Mouse (Mus musculus): ENCODE data around the gene Spred3. TPM values are rescaled to one million over a fixed set of nuclear protein-coding genes. Genes with fewer than 3 reads are reported as not detected.
"Not testable (repeated sequence)": the region's sequence is repeated elsewhere in the genome, so short reads cannot be mapped to it uniquely, and the experiment has no call there.

Spred3 gene
- polyA plus RNA-seq, 2 experiments = 0.08 to 0.38 TPM

GRCm38 (mm10) chr7:29148771-29149170, 21.4 kb downstream of the Spred3 start:
- 65% methylated on average over 15 of the region's 15 CpGs for WGBS (ENCODE audit: insufficient replicate concordance)
- ATAC-seq (ENCODE audit: insufficient read depth) (no peak), DNase-seq (ENCODE audit: low read depth in 3 of 3, low spot score in 3 of 3) (no peak)
- H3K4me1 ChIP-seq (replicated peaks; ENCODE audit: control insufficient read depth in 2 of 2, insufficient read depth in 2 of 2, low read length in 1 of 2) = no peaks in the 10 kb centered on the region
- H3K4me3 ChIP-seq (ENCODE audit: insufficient read depth in 1 of 2, low read depth in 2 of 2, low read length in 2 of 2) = no peak overlapping the region
- H3K36me3 ChIP-seq (replicated peaks; ENCODE audit: control insufficient read depth, insufficient read depth, low read depth) = no peaks in the 10 kb centered on the region
- no peaks in the 10 kb centered on the region for H3K27me3 ChIP-seq (ENCODE audit: control insufficient read depth, insufficient read depth, low read length)
- no peak overlapping the region for H3K9ac ChIP-seq (replicated peaks)
- TF ChIP-seq CTCF (IDR thresholded peaks at IDR 0.05; ENCODE audit: low read depth) (no peak), EP300 (IDR thresholded peaks at IDR 0.05; ENCODE audit: low read depth) (no peak)
- no peak overlapping the region for H3K4me2 ChIP-seq (ENCODE audit: low read depth)
- H3K27ac ChIP-seq = no peak overlapping the region
- H3K9me3 ChIP-seq (ENCODE audit: control insufficient read depth, low read length) = no peaks in the 10 kb centered on the region

- TF ChIP-seq CTCF (IDR thresholded peaks at IDR 0.05; ENCODE audit: low read depth) = no peak
- no peak for TF ChIP-seq EP300 (IDR thresholded peaks at IDR 0.05; ENCODE audit: low read depth)
- Histone ChIP-seq H3K9me3 (ENCODE audit: control insufficient read depth, low read length) (no peaks in the 10 kb centered on the region), H3K27ac (no peak overlapping the region), H3K4me2 (ENCODE audit: low read depth) (no peak overlapping the region), H3K27me3 (ENCODE audit: control insufficient read depth, insufficient read depth, low read length) (no peaks in the 10 kb centered on the region), H3K4me3 (ENCODE audit: insufficient read depth in 1 of 2, low read depth in 2 of 2, low read length in 2 of 2) (no peak overlapping the region), H3K4me1 (replicated peaks; ENCODE audit: control insufficient read depth in 2 of 2, insufficient read depth in 2 of 2, low read length in 1 of 2) (no peaks in the 10 kb centered on the region), H3K36me3 (replicated peaks; ENCODE audit: control insufficient read depth, insufficient read depth, low read depth) (no peaks in the 10 kb centered on the region), H3K9ac (replicated peaks) (no peak overlapping the region)
- no peak for ATAC-seq (ENCODE audit: insufficient read depth)
- DNase-seq (ENCODE audit: low read depth in 3 of 3, low spot score in 3 of 3) = no peak
- WGBS (ENCODE audit: insufficient replicate concordance) = 64% methylated on average over 7 of the region's 7 CpGs
Observed at GRCm38 (mm10) chr7:29146625-29147367, 23.4 kb downstream of the Spred3 start.

DNA sequence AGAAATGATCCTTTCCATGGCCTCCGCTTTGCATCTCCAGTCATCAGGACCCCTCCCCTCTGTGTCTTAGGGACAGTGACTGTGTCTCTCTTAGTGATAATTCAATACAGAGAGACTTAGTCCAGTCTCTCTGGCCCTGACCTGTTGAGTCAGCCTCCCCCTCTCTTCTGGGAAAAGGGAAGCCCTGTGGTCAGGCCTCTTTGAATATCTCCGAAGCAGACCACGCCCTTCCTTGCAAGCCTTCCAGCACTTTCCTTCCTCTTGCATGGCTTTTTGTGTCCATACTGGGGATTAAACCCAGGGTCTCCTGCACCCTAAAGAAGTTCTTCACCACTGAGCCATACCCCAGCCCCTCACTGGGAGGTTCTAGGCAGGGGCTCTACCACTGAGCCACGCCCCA, 26.2 kb downstream of the Spred3 start:
- DNase-seq (ENCODE audit: low read depth in 3 of 3, low spot score in 3 of 3) (no peak), ATAC-seq (ENCODE audit: insufficient read depth) (no peak)
- Histone ChIP-seq H3K27me3 (ENCODE audit: control insufficient read depth, insufficient read depth, low read length) (no peaks in the 10 kb centered on the region), H3K36me3 (replicated peaks; ENCODE audit: control insufficient read depth, insufficient read depth, low read depth) (no peaks in the 10 kb centered on the region), H3K4me2 (ENCODE audit: low read depth) (no peak overlapping the region), H3K4me3 (ENCODE audit: insufficient read depth in 1 of 2, low read depth in 2 of 2, low read length in 2 of 2) (no peak overlapping the region), H3K27ac (no peak overlapping the region), H3K9me3 (ENCODE audit: control insufficient read depth, low read length) (no peaks in the 10 kb centered on the region), H3K9ac (replicated peaks) (no peak overlapping the region), H3K4me1 (replicated peaks; ENCODE audit: control insufficient read depth in 2 of 2, insufficient read depth in 2 of 2, low read length in 1 of 2) (no peaks in the 10 kb centered on the region)
- WGBS (ENCODE audit: insufficient replicate concordance) = 48% methylated on average over 4 of the region's 4 CpGs
- TF ChIP-seq EP300 (IDR thresholded peaks at IDR 0.05; ENCODE audit: low read depth) (no peak), CTCF (IDR thresholded peaks at IDR 0.05; ENCODE audit: low read depth) (no peak)

DNA sequence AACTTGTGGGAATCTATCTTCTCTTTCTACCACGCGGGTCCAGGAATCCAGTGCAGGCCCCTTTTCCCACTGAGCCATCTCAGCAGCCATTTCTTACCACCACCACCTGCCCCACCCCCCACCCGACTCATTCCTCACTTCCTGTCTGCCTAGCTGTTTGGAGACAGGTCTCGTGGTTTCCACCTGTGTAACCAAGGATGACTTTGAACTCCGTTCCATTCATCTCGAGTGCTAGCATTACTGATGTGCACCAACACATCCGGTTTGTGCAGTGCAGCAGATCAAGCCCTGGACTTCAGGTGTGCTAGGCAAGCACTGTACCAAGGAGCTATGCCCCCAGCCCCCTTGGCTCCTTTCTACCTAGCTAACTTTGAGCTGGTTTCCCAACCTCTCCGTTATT, 28.8 kb downstream of the Spred3 start:
- no peaks in the 10 kb centered on the region for H3K9me3 ChIP-seq (ENCODE audit: control insufficient read depth, low read length)
- H3K27me3 ChIP-seq (ENCODE audit: control insufficient read depth, insufficient read depth, low read length) = no peaks in the 10 kb centered on the region
- H3K4me2 ChIP-seq (ENCODE audit: low read depth) = no peak overlapping the region
- ATAC-seq (ENCODE audit: insufficient read depth) (no peak), DNase-seq (ENCODE audit: low read depth in 3 of 3, low spot score in 3 of 3) (no peak)
- no peaks in the 10 kb centered on the region for H3K4me1 ChIP-seq (replicated peaks; ENCODE audit: control insufficient read depth in 2 of 2, insufficient read depth in 2 of 2, low read length in 1 of 2)
- H3K9ac ChIP-seq (replicated peaks) = no peak overlapping the region
- H3K27ac ChIP-seq = no peak overlapping the region
- TF ChIP-seq EP300 (IDR thresholded peaks at IDR 0.05; ENCODE audit: low read depth) (no peak), CTCF (IDR thresholded peaks at IDR 0.05; ENCODE audit: low read depth) (no peak)
- H3K36me3 ChIP-seq (replicated peaks; ENCODE audit: control insufficient read depth, insufficient read depth, low read depth) = no peaks in the 10 kb centered on the region
- H3K4me3 ChIP-seq (ENCODE audit: insufficient read depth in 1 of 2, low read depth in 2 of 2, low read length in 2 of 2) = no peak overlapping the region
- WGBS (ENCODE audit: insufficient replicate concordance) = 50% methylated on average over 8 of the region's 8 CpGs

DNA sequence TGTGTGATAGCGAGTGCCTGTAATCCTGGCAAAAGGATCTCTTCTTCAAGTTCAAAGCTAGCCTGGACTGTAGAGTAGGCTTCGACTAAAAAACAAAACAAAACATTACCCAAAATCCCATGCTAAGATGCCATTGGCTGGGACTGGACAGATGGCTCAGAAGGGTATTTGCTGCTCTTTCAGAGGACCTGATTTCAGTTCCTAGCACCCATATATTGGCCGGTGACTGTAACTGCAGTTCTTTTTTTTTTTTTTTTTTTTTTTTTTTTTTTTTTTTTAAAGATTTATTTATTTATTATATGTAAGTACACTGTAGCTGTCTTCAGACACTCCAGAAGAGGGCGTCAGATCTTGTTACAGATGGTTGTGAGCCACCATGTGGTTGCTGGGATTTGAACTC, 31.0 kb downstream of the Spred3 start:
- not testable (repeated sequence) for H3K9me3 ChIP-seq (ENCODE audit: control insufficient read depth, low read length); H3K4me3 ChIP-seq (ENCODE audit: insufficient read depth in 1 of 2, low read depth in 2 of 2, low read length in 2 of 2); H3K4me2 ChIP-seq (ENCODE audit: low read depth); ATAC-seq (ENCODE audit: insufficient read depth); H3K9ac ChIP-seq (replicated peaks); H3K36me3 ChIP-seq (replicated peaks; ENCODE audit: control insufficient read depth, insufficient read depth, low read depth); H3K4me1 ChIP-seq (replicated peaks; ENCODE audit: control insufficient read depth in 2 of 2, insufficient read depth in 2 of 2, low read length in 1 of 2); H3K27ac ChIP-seq; DNase-seq (ENCODE audit: low read depth in 3 of 3, low spot score in 3 of 3); H3K27me3 ChIP-seq (ENCODE audit: control insufficient read depth, insufficient read depth, low read length)
- WGBS (ENCODE audit: insufficient replicate concordance) = 66% methylated on average over 3 of the region's 4 CpGs
